Mouse (Mus musculus) ES-Bruce4 (cell line): Measurements from ENCODE around the gene Sh3rf1.

ENCODE experiments used
- CTCF ChIP-seq: IDR thresholded peaks from one replicate; pipeline ENCODE4 v1.8.1; 2011; ENCODE audit warnings: low read depth, low read length
- EP300 ChIP-seq: IDR thresholded peaks from 2 replicates; pipeline ENCODE4 v1.6.1; 2011; ENCODE audit warnings: low read depth, low read length; ENCODE audit not compliant: insufficient read depth
- POLR2A ChIP-seq: IDR thresholded peaks from one replicate; pipeline ENCODE4 v1.8.1; 2011; ENCODE audit warnings: low read length; ENCODE audit not compliant: insufficient read depth

- no peak for TF ChIP-seq POLR2A
- no peak for TF ChIP-seq CTCF
- peak; percentile 63; the same call in 1 of the 2 replicates for TF ChIP-seq EP300
These were observed 213.1 kb downstream of the Sh3rf1 start for GRCm38 (mm10) chr8:61436586-61437304.
